Mouse (Mus musculus): ENCODE measurements around the gene Sh3rf1. TPM values are rescaled to one million over a fixed set of nuclear protein-coding genes. Genes with fewer than 3 reads are reported as not detected.

Gene Sh3rf1
- polyA plus RNA-seq, 1 experiment from 2014 or later, result 25.3 TPM

DNA sequence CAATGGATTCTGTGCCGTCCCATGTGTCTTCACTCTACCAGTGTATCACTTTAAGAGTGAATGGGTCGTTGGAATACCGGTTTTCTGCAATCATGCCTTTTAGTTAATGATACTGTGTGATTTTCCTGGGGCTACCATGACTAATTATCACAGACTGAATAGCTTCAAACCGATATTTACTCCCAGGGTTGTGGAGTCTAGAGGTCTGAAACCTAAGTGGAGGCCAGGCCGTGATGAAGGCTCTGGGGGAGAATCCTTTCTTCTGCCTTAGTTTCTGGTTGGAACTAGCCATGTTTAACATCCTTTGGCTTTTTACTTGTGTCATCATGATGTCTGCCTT is 78.3 kb downstream of the Sh3rf1 start:
- ATAC-seq (ENCODE audit: low FRiP score), result 0 out of 2 replicates have a peak, but pooled peaks have one; percentile 34
- Histone ChIP-seq H3K4me2 (replicated peaks; ENCODE audit: low read depth, low read length) (no peak overlapping the region), H3K4me3 (ENCODE audit: low read depth, low read length) (no peak overlapping the region), H3K9me3 (ENCODE audit: control insufficient read depth, low read length) (no peaks in the 10 kb centered on the region), H3K27me3 (ENCODE audit: control insufficient read depth, insufficient read depth, low read length) (no peaks in the 10 kb centered on the region), H3K36me3 (ENCODE audit: control insufficient read depth, insufficient read depth, low read length) (no peaks in the 10 kb centered on the region), H3K27ac (ENCODE audit: low read depth, low read length) (peak overlapping the region; percentile 56; the same call in 1 of the 2 replicates), H3K9ac (ENCODE audit: low read depth, low read length) (no peak overlapping the region), H3K4me1 (replicated peaks; ENCODE audit: control insufficient read depth, insufficient read depth, low read length) (no peaks in the 10 kb centered on the region; the same call in 1 of the 2 replicates)
- 72% methylated on average over 5 of the region's 5 CpGs for WGBS
- DNase-seq (ENCODE audit: low spot score), result no peak

DNA sequence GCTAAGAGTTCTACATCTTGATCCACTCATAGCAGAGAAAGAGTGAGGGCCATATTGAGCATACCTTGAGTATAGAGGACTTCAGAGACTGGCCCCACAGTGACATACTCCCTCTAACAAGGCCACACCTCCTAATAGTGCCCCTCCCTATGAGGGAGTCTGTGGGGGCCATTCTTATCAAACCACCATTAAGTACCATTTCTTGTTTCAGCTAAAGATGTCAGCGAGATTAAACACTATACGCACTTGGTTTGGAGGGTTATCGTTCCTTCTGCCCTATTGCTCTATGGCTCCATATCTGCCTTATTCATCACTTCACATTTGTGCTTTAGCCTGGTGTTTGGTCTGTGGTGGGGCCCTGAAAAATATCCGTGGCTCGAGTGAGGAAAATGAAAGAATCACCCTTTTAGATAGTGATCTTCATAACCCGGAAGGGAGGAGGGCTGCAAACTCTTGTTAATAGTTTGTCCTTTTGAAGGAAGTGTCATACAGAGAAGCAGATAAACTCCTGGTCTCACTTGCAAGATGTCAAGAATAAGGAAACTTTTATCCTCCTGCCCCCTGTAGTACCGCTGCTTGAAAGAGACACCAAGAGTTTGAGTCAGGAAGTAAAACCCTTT is 81.9 kb downstream of the Sh3rf1 start:
- H3K27me3 ChIP-seq (ENCODE audit: control insufficient read depth, insufficient read depth, low read length), result no peaks in the 10 kb centered on the region
- DNase-seq (ENCODE audit: low spot score), result no peak
- peaks cover 6% of the 10 kb centered on the region for H3K4me1 ChIP-seq (replicated peaks; ENCODE audit: control insufficient read depth, insufficient read depth, low read length)
- H3K4me3 ChIP-seq (ENCODE audit: low read depth, low read length), result no peak overlapping the region
- H3K36me3 ChIP-seq (ENCODE audit: control insufficient read depth, insufficient read depth, low read length), result no peaks in the 10 kb centered on the region
- H3K4me2 ChIP-seq (replicated peaks; ENCODE audit: low read depth, low read length), result no peak overlapping the region
- WGBS, result 94% methylated on average over 7 of the region's 7 CpGs
- no peak overlapping the region for H3K9ac ChIP-seq (ENCODE audit: low read depth, low read length)
- no peak for ATAC-seq (ENCODE audit: low FRiP score)
- no peak overlapping the region for H3K27ac ChIP-seq (ENCODE audit: low read depth, low read length)
- H3K9me3 ChIP-seq (ENCODE audit: control insufficient read depth, low read length), result no peaks in the 10 kb centered on the region

DNA sequence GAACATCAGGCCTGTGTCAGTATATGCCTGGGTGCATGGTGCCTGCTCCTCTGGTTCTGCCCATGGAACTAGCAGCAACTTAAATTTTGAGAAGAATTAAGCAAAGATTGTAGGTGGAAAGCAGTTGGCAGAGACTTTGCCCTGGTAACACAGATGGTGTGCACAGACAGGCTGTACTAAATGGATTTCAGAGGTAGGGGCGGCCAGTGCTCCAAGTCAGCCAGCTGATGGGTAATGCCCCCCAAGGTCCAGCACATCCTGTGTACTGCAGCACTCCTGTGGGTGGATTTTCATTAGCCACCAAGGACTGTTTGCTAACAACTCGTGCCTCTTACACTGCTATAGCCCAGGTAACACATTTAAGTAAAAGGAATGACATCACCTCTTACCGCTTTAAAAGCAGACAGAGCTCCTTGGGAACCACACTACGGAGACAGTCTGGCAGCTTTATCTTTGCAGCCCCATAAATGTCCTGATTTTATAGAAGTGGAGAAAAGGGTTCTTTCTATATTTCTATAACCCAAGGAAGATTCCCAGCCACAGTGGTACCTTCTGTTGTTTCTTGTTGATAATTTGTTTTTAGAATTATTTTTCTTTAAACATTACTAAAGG is 82.9 kb downstream of the Sh3rf1 start:
- Histone ChIP-seq H3K4me2 (replicated peaks; ENCODE audit: low read depth, low read length) (no peak overlapping the region), H3K27me3 (ENCODE audit: control insufficient read depth, insufficient read depth, low read length) (no peaks in the 10 kb centered on the region), H3K9ac (ENCODE audit: low read depth, low read length) (no peak overlapping the region), H3K4me3 (ENCODE audit: low read depth, low read length) (no peak overlapping the region), H3K27ac (ENCODE audit: low read depth, low read length) (no peak overlapping the region), H3K4me1 (replicated peaks; ENCODE audit: control insufficient read depth, insufficient read depth, low read length) (peaks cover 9% of the 10 kb centered on the region), H3K9me3 (ENCODE audit: control insufficient read depth, low read length) (no peaks in the 10 kb centered on the region), H3K36me3 (ENCODE audit: control insufficient read depth, insufficient read depth, low read length) (no peaks in the 10 kb centered on the region)
- WGBS, result 87% methylated on average over 4 of the region's 4 CpGs
- ATAC-seq (ENCODE audit: low FRiP score), result no peak
- DNase-seq (ENCODE audit: low spot score), result no peak

GRCm38 (mm10) chr8:61308896-61309295 is 85.2 kb downstream of the Sh3rf1 start:
- no peak for ATAC-seq (ENCODE audit: low FRiP score)
- no peak overlapping the region for H3K4me2 ChIP-seq (replicated peaks; ENCODE audit: low read depth, low read length)
- no peak for DNase-seq (ENCODE audit: low spot score)

DNA sequence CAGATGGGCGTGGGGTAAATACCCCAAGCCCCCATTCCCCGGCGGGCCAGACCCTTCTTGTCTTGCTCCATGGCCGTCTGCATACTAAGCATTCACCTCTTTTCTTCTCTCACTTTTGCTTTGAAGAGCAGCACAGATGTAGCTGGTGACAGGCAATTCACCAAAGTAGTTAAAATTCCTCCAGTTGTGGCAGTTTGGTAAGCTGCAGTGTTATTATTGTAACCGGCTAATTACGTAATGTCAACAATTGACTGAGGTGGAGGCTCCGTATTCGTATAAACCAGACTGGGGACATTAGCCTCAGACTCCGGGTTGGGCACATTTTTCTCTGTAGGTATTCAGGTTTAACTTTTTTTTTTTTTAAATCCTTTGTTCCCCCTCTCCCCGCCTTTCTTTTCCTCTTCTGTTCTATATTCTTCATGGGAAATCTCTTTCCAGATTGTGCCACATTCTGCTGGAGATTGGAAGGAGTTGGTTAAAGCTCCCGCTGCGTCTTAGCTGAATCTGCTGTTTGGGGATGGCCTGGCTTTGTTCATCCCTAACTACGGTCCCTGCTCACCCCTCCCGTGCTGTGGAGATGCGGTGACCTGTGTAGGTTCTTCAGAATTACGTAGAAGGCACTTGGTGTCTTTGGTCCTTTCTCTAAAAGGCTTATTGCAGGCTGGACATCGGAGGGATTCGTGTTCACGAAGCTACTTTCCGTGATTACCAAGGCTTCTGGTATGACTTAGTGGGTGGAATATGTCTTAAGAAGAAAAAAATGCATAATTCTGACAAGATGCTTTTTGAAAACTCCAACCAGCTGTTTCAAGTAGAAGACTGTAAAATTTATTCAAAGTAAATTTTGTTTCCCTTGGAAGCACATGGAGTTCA is 86.1 kb downstream of the Sh3rf1 start:
- DNase-seq (ENCODE audit: low spot score), result peak; percentile 42
- Histone ChIP-seq H3K9ac (ENCODE audit: low read depth, low read length) (0 out of 2 replicates have a peak overlapping the region, but pooled peaks have one; percentile 36), H3K4me1 (replicated peaks; ENCODE audit: control insufficient read depth, insufficient read depth, low read length) (peaks cover 9% of the 10 kb centered on the region; the same call in 1 of the 2 replicates), H3K9me3 (ENCODE audit: control insufficient read depth, low read length) (no peaks in the 10 kb centered on the region), H3K27ac (ENCODE audit: low read depth, low read length) (peak overlapping the region; percentile 17; the same call in 1 of the 2 replicates), H3K36me3 (ENCODE audit: control insufficient read depth, insufficient read depth, low read length) (no peaks in the 10 kb centered on the region), H3K4me3 (ENCODE audit: low read depth, low read length) (no peak overlapping the region), H3K4me2 (replicated peaks; ENCODE audit: low read depth, low read length) (peak overlapping the region; percentile 19; the same call in 1 of the 2 replicates), H3K27me3 (ENCODE audit: control insufficient read depth, insufficient read depth, low read length) (no peaks in the 10 kb centered on the region)
- WGBS, result 27% methylated on average over 20 of the region's 20 CpGs
- peak; percentile 52; the same call in 1 of the 2 replicates for ATAC-seq (ENCODE audit: low FRiP score)

More at GRCm38 (mm10) chr8:61308896-61309295, 85.2 kb downstream of the Sh3rf1 start:
- Histone ChIP-seq H3K27me3 (ENCODE audit: control insufficient read depth, insufficient read depth, low read length) (no peaks in the 10 kb centered on the region), H3K4me1 (replicated peaks; ENCODE audit: control insufficient read depth, insufficient read depth, low read length) (peaks cover 9% of the 10 kb centered on the region; the same call in 1 of the 2 replicates), H3K4me3 (ENCODE audit: low read depth, low read length) (no peak overlapping the region), H3K9me3 (ENCODE audit: control insufficient read depth, low read length) (no peaks in the 10 kb centered on the region), H3K27ac (ENCODE audit: low read depth, low read length) (no peak overlapping the region), H3K36me3 (ENCODE audit: control insufficient read depth, insufficient read depth, low read length) (no peaks in the 10 kb centered on the region), H3K9ac (ENCODE audit: low read depth, low read length) (no peak overlapping the region)

- H3K4me1 ChIP-seq (replicated peaks; ENCODE audit: control insufficient read depth, insufficient read depth, low read length), result peaks cover 9% of the 10 kb centered on the region; the same call in 1 of the 2 replicates
- WGBS, result 37% methylated on average over 9 of the region's 9 CpGs
- ATAC-seq (ENCODE audit: low FRiP score) (no peak), DNase-seq (ENCODE audit: low spot score) (peak; percentile 24)
- H3K27me3 ChIP-seq (ENCODE audit: control insufficient read depth, insufficient read depth, low read length), result no peaks in the 10 kb centered on the region
- H3K9me3 ChIP-seq (ENCODE audit: control insufficient read depth, low read length), result no peaks in the 10 kb centered on the region
- H3K36me3 ChIP-seq (ENCODE audit: control insufficient read depth, insufficient read depth, low read length), result no peaks in the 10 kb centered on the region
- H3K27ac ChIP-seq (ENCODE audit: low read depth, low read length), result peak overlapping the region; percentile 51; the same call in 1 of the 2 replicates
- no peak overlapping the region for H3K4me3 ChIP-seq (ENCODE audit: low read depth, low read length)
- H3K4me2 ChIP-seq (replicated peaks; ENCODE audit: low read depth, low read length), result no peak overlapping the region; the same call in 1 of the 2 replicates
- peak overlapping the region; percentile 11; the same call in 1 of the 2 replicates for H3K9ac ChIP-seq (ENCODE audit: low read depth, low read length)
Observed at GRCm38 (mm10) chr8:61310403-61310871, 86.8 kb downstream of the Sh3rf1 start.

DNA sequence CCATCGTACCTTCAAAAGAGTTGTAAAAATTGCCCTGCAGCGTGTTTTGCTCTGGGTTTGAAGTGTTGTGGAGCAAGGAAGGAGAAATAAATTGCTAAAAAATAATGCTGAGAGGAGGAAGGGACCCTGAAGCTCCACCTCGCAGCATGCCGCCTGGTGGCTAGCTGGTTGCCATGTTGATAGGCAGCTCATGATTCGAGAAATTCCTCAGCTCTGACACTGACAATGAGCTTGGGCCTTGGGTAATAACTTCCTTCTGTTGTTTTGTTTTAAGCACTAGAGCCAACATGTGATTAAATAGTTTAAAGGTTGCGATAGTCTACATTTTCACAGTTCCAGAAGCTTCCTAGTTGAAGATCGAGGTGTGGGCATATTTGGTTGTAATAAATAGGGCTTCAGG is 89.3 kb downstream of the Sh3rf1 start:
- H3K4me2 ChIP-seq (replicated peaks; ENCODE audit: low read depth, low read length), result no peak overlapping the region
- no peaks in the 10 kb centered on the region for H3K9me3 ChIP-seq (ENCODE audit: control insufficient read depth, low read length)
- 86% methylated on average over 7 of the region's 7 CpGs for whole genome bisulfite sequencing
- H3K27ac ChIP-seq (ENCODE audit: low read depth, low read length), result no peak overlapping the region
- DNase-seq (ENCODE audit: low spot score), result no peak
- no peaks in the 10 kb centered on the region for H3K36me3 ChIP-seq (ENCODE audit: control insufficient read depth, insufficient read depth, low read length)
- H3K9ac ChIP-seq (ENCODE audit: low read depth, low read length), result no peak overlapping the region
- no peaks in the 10 kb centered on the region for H3K27me3 ChIP-seq (ENCODE audit: control insufficient read depth, insufficient read depth, low read length)
- no peak overlapping the region for H3K4me3 ChIP-seq (ENCODE audit: low read depth, low read length)
- no peak for ATAC-seq (ENCODE audit: low FRiP score)
- H3K4me1 ChIP-seq (replicated peaks; ENCODE audit: control insufficient read depth, insufficient read depth, low read length), result peaks cover 9% of the 10 kb centered on the region; the same call in 1 of the 2 replicates

DNA sequence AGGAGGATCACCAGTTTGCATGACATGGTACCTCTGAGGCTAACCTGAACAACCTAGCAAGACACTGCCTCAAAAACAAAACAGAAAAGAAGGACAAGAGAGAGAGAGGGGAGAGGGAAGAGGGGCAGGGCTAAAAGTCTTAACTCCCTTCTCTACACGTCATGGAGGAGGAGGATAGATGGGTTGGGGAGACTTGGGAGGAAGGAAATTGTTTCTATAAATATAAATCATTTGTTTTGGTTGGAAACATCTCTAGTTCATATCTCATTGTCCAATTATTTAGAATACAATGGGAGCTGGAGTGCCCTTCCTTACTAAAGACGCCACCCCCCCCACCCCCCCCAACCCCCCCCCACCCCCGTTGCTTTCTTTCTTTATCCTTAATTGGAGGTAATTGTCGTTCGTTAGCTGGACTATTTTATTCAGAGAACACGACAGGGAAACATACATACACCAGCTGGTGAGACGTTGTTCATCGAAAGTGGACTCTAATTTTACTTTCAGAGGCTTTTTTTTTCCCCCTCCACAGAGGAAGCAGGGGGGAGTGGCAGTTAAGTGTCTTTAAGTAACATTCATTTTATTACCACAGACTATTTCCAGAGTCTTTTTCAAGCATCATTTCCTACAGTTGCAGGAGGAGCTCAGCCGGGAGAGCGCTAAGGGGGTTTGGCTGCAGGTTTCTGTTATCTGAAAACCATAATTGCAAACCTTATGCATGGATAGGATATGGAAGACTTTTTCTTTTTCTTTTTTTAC is 92.5 kb downstream of the Sh3rf1 start:
- Histone ChIP-seq H3K9ac (ENCODE audit: low read depth, low read length) (no peak overlapping the region), H3K36me3 (ENCODE audit: control insufficient read depth, insufficient read depth, low read length) (no peaks in the 10 kb centered on the region), H3K4me1 (replicated peaks; ENCODE audit: control insufficient read depth, insufficient read depth, low read length) (no peaks in the 10 kb centered on the region), H3K4me3 (ENCODE audit: low read depth, low read length) (no peak overlapping the region), H3K27me3 (ENCODE audit: control insufficient read depth, insufficient read depth, low read length) (no peaks in the 10 kb centered on the region), H3K4me2 (replicated peaks; ENCODE audit: low read depth, low read length) (no peak overlapping the region), H3K9me3 (ENCODE audit: control insufficient read depth, low read length) (no peaks in the 10 kb centered on the region), H3K27ac (ENCODE audit: low read depth, low read length) (no peak overlapping the region)
- ATAC-seq (ENCODE audit: low FRiP score), result no peak
- DNase-seq (ENCODE audit: low spot score), result no peak
- WGBS, result 77% methylated on average over 10 of the region's 10 CpGs

All from hindbrain, embryonic 11.5 days (tissue).